Mouse (Mus musculus) heart, adult 2 months (tissue): Measurements from ENCODE around the gene Pdlim1.

Experiments
- CTCF ChIP-seq: fragments of 200-600 bp; IDR thresholded peaks from 2 replicates; pipeline ENCODE4 v1.8.1; 2022; ENCODE audit warnings: antibody characterized with exemption, mild to moderate bottlenecking, moderate library complexity
- EP300 ChIP-seq: fragments of 200-500 bp; IDR thresholded peaks from 2 replicates; pipeline ENCODE4 v1.6.1; 2011; ENCODE audit warnings: low read depth, low read length, control low read depth; ENCODE audit not compliant: insufficient read depth

DNA sequence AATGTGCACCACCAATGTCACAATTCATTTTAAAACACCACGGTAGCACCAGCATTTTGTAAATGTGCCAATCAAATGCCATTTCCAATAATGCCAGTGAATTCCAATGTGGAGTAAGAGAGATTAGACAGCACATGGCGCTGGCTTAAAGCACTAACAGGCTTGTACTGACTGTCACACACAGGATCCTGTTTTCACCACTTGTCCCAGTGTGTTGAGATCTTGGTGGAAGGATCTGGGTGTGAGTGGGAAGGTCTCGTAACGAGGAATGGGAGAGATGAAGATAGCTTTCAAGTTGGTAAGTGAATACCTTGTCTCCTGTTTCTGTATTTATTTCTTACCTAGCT, 26.1 kb upstream of the Pdlim1 start:
- no peak for TF ChIP-seq CTCF
- TF ChIP-seq EP300 = no peak
